Mouse (Mus musculus) adipocyte (in vitro differentiated cells): ENCODE data around the gene Dexi.

Source experiments
- DNase-seq: peaks from one replicate; pipeline ENCODE4 v3.0.0-alpha.2; 2016; ENCODE audit warnings: low spot score

Gene Dexi

GRCm38 (mm10) chr16:10542698-10543365, at the start of gene Dexi:
TSS of gene Dexi (minus strand) at chr16:10543054.
- peak; percentile 99 for DNase-seq

- DNase-seq = peak; percentile 29
Observed at GRCm38 (mm10) chr16:10586546-10586945, 43.7 kb upstream of the Dexi start.

- no peak for DNase-seq
Observed at GRCm38 (mm10) chr16:10585165-10585564, 42.3 kb upstream of the Dexi start.

GRCm38 (mm10) chr16:10581234-10581898, 38.5 kb upstream of the Dexi start:
- DNase-seq = no peak

GRCm38 (mm10) chr16:10578376-10578775, 35.5 kb upstream of the Dexi start:
- peak; percentile 95 for DNase-seq

GRCm38 (mm10) chr16:10577548-10577947, 34.7 kb upstream of the Dexi start:
- peak; percentile 57 for DNase-seq

- DNase-seq = peak; percentile 94
Observed at GRCm38 (mm10) chr16:10575915-10576314, 33.1 kb upstream of the Dexi start.

- peak; percentile 87 for DNase-seq
Observed at GRCm38 (mm10) chr16:10574936-10575335, 32.1 kb upstream of the Dexi start.

- peak; percentile 71 for DNase-seq
Observed at GRCm38 (mm10) chr16:10571820-10572219, 29.0 kb upstream of the Dexi start.

- no peak for DNase-seq
Observed at GRCm38 (mm10) chr16:10570708-10571107, 27.9 kb upstream of the Dexi start.

- DNase-seq = no peak
Observed at GRCm38 (mm10) chr16:10569809-10570395, 27.0 kb upstream of the Dexi start.

GRCm38 (mm10) chr16:10567153-10567552, 24.3 kb upstream of the Dexi start:
- no peak for DNase-seq

- peak; percentile 81 for DNase-seq
Observed at GRCm38 (mm10) chr16:10565278-10565885, 22.5 kb upstream of the Dexi start.

GRCm38 (mm10) chr16:10559991-10560390, 17.1 kb upstream of the Dexi start:
- no peak for DNase-seq

- DNase-seq = no peak
Observed at GRCm38 (mm10) chr16:10553858-10554257, 11.0 kb upstream of the Dexi start.

GRCm38 (mm10) chr16:10551592-10551991, 8.7 kb upstream of the Dexi start:
- no peak for DNase-seq

- DNase-seq = no peak
Observed at GRCm38 (mm10) chr16:10549600-10549999, 6.7 kb upstream of the Dexi start.

GRCm38 (mm10) chr16:10548938-10549337, 6.1 kb upstream of the Dexi start:
- DNase-seq = peak; percentile 50

- DNase-seq = no peak
Observed at GRCm38 (mm10) chr16:10546865-10547264, 4.0 kb upstream of the Dexi start.

- DNase-seq = peak; percentile 97
Observed at GRCm38 (mm10) chr16:10544995-10545622, 2.3 kb upstream of the Dexi start, which contains the start of gene Clec16a. TSS of gene Clec16a (plus strand) at chr16:10545339.

- DNase-seq = no peak
Observed at GRCm38 (mm10) chr16:10542266-10542665, 588 bp downstream of the Dexi start.

GRCm38 (mm10) chr16:10541598-10541930, 1.3 kb downstream of the Dexi start:
- DNase-seq = peak; percentile 39
